Mouse (Mus musculus): ENCODE results near the gene Ankfy1.

DNA sequence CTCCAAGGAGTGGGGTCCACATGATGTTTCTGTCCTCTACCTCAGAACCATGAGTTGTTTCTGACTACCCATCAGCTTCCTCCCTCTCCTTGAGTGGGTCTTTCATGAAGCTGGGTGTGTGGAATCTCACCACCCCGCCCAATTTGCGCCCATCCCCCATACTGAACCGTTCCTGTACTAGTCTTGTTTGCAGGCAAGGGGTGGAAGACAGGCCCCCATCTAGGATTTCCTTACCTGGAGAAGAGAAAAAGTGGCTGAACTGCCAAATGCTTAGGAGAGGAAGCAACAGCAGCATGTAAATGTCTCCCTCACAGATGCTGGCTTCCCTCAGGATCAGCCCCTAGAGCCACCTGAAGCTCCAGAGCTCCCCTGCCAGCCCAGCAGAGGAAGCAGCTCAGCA, 80.5 kb downstream of the Ankfy1 start:
- TF ChIP-seq CTCF (IDR thresholded peaks at IDR 0.05) (no peak), EP300 (IDR thresholded peaks at IDR 0.05) (no peak)
